Comparison of ENCODE assay signal across 9 mouse cellular contexts in the genomic region with DNA sequence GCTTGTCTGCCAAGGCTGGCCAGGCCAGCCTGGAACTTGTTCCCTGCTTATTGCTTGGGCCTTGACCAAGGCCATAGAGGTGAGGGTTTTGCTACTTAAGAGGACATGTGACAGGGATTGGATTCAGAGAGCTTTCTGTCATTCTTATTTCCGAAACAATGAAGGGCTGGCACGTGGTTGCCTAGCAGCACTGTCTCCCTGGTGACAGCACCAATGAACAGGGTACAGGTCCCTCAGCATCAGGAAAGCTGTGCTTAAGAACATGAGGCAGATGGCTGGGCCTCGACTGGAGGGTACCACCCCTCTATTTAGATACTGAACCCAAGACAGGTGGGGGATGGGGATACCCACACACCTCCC. TPM values are rescaled to one million over a fixed set of nuclear protein-coding genes. Genes with fewer than 3 reads are reported as not detected.
DNase-seq lines count a peak whose midpoint lies in the region; ATAC-seq lines count a peak whose summit lies in the region.
"Had no signal": no experiment of that assay in that cellular context is flagged by ENCODE, and none has a peak within 500 bp of the region (broad histone marks: within the 10 kb centered on the region; RNA-seq: fewer than 3 reads in every experiment).

No protein-coding gene starts in this region.

- no peak for ATAC-seq in kidney, embryonic 16.5 days (ENCODE audit: low FRiP score, low TSS enrichment)
- ATAC-seq in embryonic facial prominence, embryonic 13.5 days (ENCODE audit: insufficient number of reproducible peaks, insufficient read depth, low FRiP score, low TSS enrichment, low read depth) = no peak
- ATAC-seq in hindbrain, embryonic 16.5 days = peak; percentile 73
- peak; percentile 73; the same call in 1 of the 2 replicates for ATAC-seq in neural tube, embryonic 11.5 days (ENCODE audit: insufficient read depth, low FRiP score, low TSS enrichment)
- ATAC-seq: liver, embryonic 12.5 days had no signal

- DNase-seq in kidney, postnatal 25 days = no peak
- DNase-seq in neural tube, embryonic 11.5 days (ENCODE audit: low spot score) = peak; percentile 70
- DNase-seq in ovary, postnatal 14 days (ENCODE audit: low spot score) = no peak
- no peak for DNase-seq in adrenal gland, adult (ENCODE audit: inconsistent age in 2 of 2, low spot score in 1 of 2)
- DNase-seq in spleen, adult 18-20 months = no peak

- peaks cover 39% of the 10 kb centered on the region for H3K36me3 ChIP-seq in kidney, embryonic 16.5 days (ENCODE audit: insufficient read depth, low read length)
- peaks cover 58% of the 10 kb centered on the region for H3K36me3 ChIP-seq in embryonic facial prominence, embryonic 13.5 days
- H3K36me3 ChIP-seq in hindbrain, embryonic 16.5 days (ENCODE audit: control insufficient read depth, insufficient read depth, low read length) = peaks cover 24% of the 10 kb centered on the region
- 0 out of 2 replicates have a peak, but pooled peaks cover 3% of the 10 kb centered on the region for H3K36me3 ChIP-seq in neural tube, embryonic 11.5 days (ENCODE audit: control insufficient read depth, insufficient read depth, low read length)
- H3K36me3 ChIP-seq: liver, embryonic 12.5 days had no signal

- no peak overlapping the region for H3K4me3 ChIP-seq in kidney, embryonic 16.5 days (ENCODE audit: low read length)
- no peak overlapping the region for H3K4me3 ChIP-seq in embryonic facial prominence, embryonic 13.5 days
- no peak overlapping the region for H3K4me3 ChIP-seq in hindbrain, embryonic 16.5 days (ENCODE audit: low read length)
- H3K4me3 ChIP-seq in neural tube, embryonic 11.5 days (ENCODE audit: low read depth, low read length) = no peak overlapping the region
- H3K4me3 ChIP-seq: liver, embryonic 12.5 days had no signal

- WGBS in kidney, embryonic 16.5 days = 36% methylated on average over 3 of the region's 3 CpGs
- WGBS in embryonic facial prominence, embryonic 13.5 days = 52% methylated on average over 3 of the region's 3 CpGs
- 13% methylated on average over 3 of the region's 3 CpGs for WGBS in hindbrain, embryonic 16.5 days
- 19% methylated on average over 3 of the region's 3 CpGs for WGBS in neural tube, embryonic 11.5 days

- H3K4me1 ChIP-seq in kidney, embryonic 16.5 days (ENCODE audit: insufficient read depth, low read length) = peaks cover 25% of the 10 kb centered on the region
- peaks cover 51% of the 10 kb centered on the region for H3K4me1 ChIP-seq in embryonic facial prominence, embryonic 13.5 days
- peaks cover 27% of the 10 kb centered on the region for H3K4me1 ChIP-seq in hindbrain, embryonic 16.5 days (ENCODE audit: control insufficient read depth, insufficient read depth, low read depth, low read length)
- peaks cover 27% of the 10 kb centered on the region for H3K4me1 ChIP-seq in neural tube, embryonic 11.5 days (ENCODE audit: control insufficient read depth, insufficient read depth, low read length)

- no peak overlapping the region for H3K4me2 ChIP-seq in kidney, embryonic 16.5 days (replicated peaks; ENCODE audit: low read depth, low read length)
- H3K4me2 ChIP-seq in embryonic facial prominence, embryonic 13.5 days = no peak overlapping the region
- no peak overlapping the region for H3K4me2 ChIP-seq in hindbrain, embryonic 16.5 days (ENCODE audit: low read length)
- peak overlapping the region; percentile 9; the same call in 1 of the 2 replicates for H3K4me2 ChIP-seq in neural tube, embryonic 11.5 days (ENCODE audit: low read depth)
- H3K4me2 ChIP-seq: liver, embryonic 12.5 days had no signal

- H3K9ac ChIP-seq in kidney, embryonic 16.5 days (replicated peaks; ENCODE audit: low read length) = 0 out of 2 replicates have a peak overlapping the region, but pooled peaks have one; percentile 28
- peak overlapping the region; percentile 57; the same call in 1 of the 2 replicates for H3K9ac ChIP-seq in embryonic facial prominence, embryonic 13.5 days
- H3K9ac ChIP-seq in hindbrain, embryonic 16.5 days (ENCODE audit: low read depth, low read length) = peak overlapping the region; percentile 8; the same call in 1 of the 2 replicates
- peak overlapping the region; percentile 9 for H3K9ac ChIP-seq in neural tube, embryonic 11.5 days (ENCODE audit: low read length)
- H3K9ac ChIP-seq: liver, embryonic 12.5 days had no signal

- H3K27me3 ChIP-seq in kidney, embryonic 16.5 days (ENCODE audit: insufficient read depth, low read length) = no peaks in the 10 kb centered on the region
- no peaks in the 10 kb centered on the region for H3K27me3 ChIP-seq in embryonic facial prominence, embryonic 13.5 days
- no peaks in the 10 kb centered on the region for H3K27me3 ChIP-seq in hindbrain, embryonic 16.5 days (replicated peaks; ENCODE audit: control insufficient read depth, insufficient read depth, low read length)
- H3K27me3 ChIP-seq in neural tube, embryonic 11.5 days (ENCODE audit: control insufficient read depth, insufficient read depth, low read length) = no peaks in the 10 kb centered on the region
- H3K27me3 ChIP-seq: liver, embryonic 12.5 days had no signal

- H3K9me3 ChIP-seq in kidney, embryonic 16.5 days (ENCODE audit: low read length) = no peaks in the 10 kb centered on the region
- no peaks in the 10 kb centered on the region for H3K9me3 ChIP-seq in embryonic facial prominence, embryonic 13.5 days
- H3K9me3 ChIP-seq in hindbrain, embryonic 16.5 days (ENCODE audit: control insufficient read depth, low read length) = no peaks in the 10 kb centered on the region
- no peaks in the 10 kb centered on the region for H3K9me3 ChIP-seq in neural tube, embryonic 11.5 days (ENCODE audit: control insufficient read depth, low read length)
- H3K9me3 ChIP-seq: liver, embryonic 12.5 days had no signal

- peak overlapping the region; percentile 73 for H3K27ac ChIP-seq in kidney, embryonic 16.5 days (ENCODE audit: low read length)
- H3K27ac ChIP-seq in embryonic facial prominence, embryonic 13.5 days = peak overlapping the region; percentile 79
- peak overlapping the region; percentile 83 for H3K27ac ChIP-seq in hindbrain, embryonic 16.5 days (ENCODE audit: low read depth, low read length)
- H3K27ac ChIP-seq in neural tube, embryonic 11.5 days (ENCODE audit: low read depth, low read length) = peak overlapping the region; percentile 82
- H3K27ac ChIP-seq: liver, embryonic 12.5 days had no signal

RNA-seq across cellular contexts. Expression of gene Timm22, which starts 43.4 kb away (rescaled TPM):
- polyA plus RNA-seq in kidney, embryonic 16.5 days (2015; fragmentation: Nextera tagmentation; extraction: Ambion mirVana) = 106 and 112 TPM in 2 replicates
- 111 and 130 TPM in 2 replicates for polyA plus RNA-seq in embryonic facial prominence, embryonic 13.5 days (2015; fragmentation: Nextera tagmentation; extraction: Ambion mirVana)
- polyA plus RNA-seq in hindbrain, embryonic 16.5 days (2015; fragmentation: Nextera tagmentation; extraction: Ambion mirVana) = 99.8 and 107 TPM in 2 replicates
- polyA plus RNA-seq in neural tube, embryonic 11.5 days (2014; fragmentation: Nextera tagmentation; extraction: Ambion mirVana) = 124 and 136 TPM in 2 replicates

RNA-seq across cellular contexts. Expression of gene Nxn, which starts 51.2 kb away (rescaled TPM):
- polyA plus RNA-seq in kidney, embryonic 16.5 days (2015; fragmentation: Nextera tagmentation; extraction: Ambion mirVana) = 26.9 and 29.5 TPM in 2 replicates
- 76.8 and 77.6 TPM in 2 replicates for polyA plus RNA-seq in embryonic facial prominence, embryonic 13.5 days (2015; fragmentation: Nextera tagmentation; extraction: Ambion mirVana)
- 22.2 and 28.8 TPM in 2 replicates for polyA plus RNA-seq in hindbrain, embryonic 16.5 days (2015; fragmentation: Nextera tagmentation; extraction: Ambion mirVana)
- 55.3 and 57.7 TPM in 2 replicates for polyA plus RNA-seq in neural tube, embryonic 11.5 days (2014; fragmentation: Nextera tagmentation; extraction: Ambion mirVana)

Comparison
In these comparisons a context has a peak if more than half of its experiments do, and no peak if none do; other contexts are left out.
1. ATAC-seq: peak in hindbrain, embryonic 16.5 days (single experiment) and neural tube, embryonic 11.5 days (single experiment); none in kidney, embryonic 16.5 days (single experiment) and embryonic facial prominence, embryonic 13.5 days (single experiment).
2. Peak in every context shown above with its lines, with median percentiles within 50 percentile points of each other: H3K27ac ChIP-seq and H3K9ac ChIP-seq.